Comparison of ENCODE assay signal across 23 mouse cellular contexts in the genomic region with DNA sequence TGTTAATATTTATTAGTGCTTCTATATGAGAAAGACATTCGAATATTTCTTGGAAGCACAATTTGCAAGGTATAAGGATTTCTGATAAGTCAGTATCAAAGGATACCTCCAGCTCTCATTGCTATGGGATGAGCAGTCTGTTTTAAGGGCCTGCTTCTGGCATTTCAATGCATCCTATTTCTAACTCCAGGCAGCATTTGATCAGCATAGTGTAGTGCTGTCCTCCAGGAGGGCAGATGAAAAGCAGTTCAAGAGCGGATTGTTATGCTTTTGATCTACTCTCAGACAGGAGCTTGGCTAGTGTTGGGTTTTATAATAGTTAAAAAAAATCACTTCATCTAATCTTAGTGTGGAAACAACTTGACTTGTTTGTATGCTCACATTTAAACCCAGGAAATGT.
DNase-seq lines count a peak whose midpoint lies in the region; ATAC-seq and TF ChIP-seq lines count a peak whose summit lies in the region.
"Had no signal": no experiment of that assay in that cellular context is flagged by ENCODE, and none has a peak within 500 bp of the region (broad histone marks: within the 10 kb centered on the region; RNA-seq: fewer than 3 reads in every experiment).

No protein-coding gene starts in this region.

- no peak overlapping the region for H3K9ac ChIP-seq in midbrain, embryonic 15.5 days
- no peak overlapping the region for H3K9ac ChIP-seq in midbrain, embryonic 11.5 days (ENCODE audit: low read length)
- H3K9ac ChIP-seq: embryonic facial prominence, embryonic 13.5 days; embryonic facial prominence, embryonic 15.5 days; forebrain, embryonic 12.5 days had no signal

- H3K27ac ChIP-seq in midbrain, embryonic 15.5 days: no peak overlapping the region
- H3K27ac ChIP-seq in midbrain, embryonic 11.5 days (ENCODE audit: low read depth, low read length): no peak overlapping the region
- H3K27ac ChIP-seq: embryonic facial prominence, embryonic 13.5 days; embryonic facial prominence, embryonic 15.5 days; forebrain, embryonic 10.5 days; forebrain, embryonic 12.5 days had no signal

- no peaks in the 10 kb centered on the region for H3K4me1 ChIP-seq in midbrain, embryonic 15.5 days
- H3K4me1 ChIP-seq in midbrain, embryonic 11.5 days (ENCODE audit: control insufficient read depth, insufficient read depth, low read length): no peaks in the 10 kb centered on the region
- H3K4me1 ChIP-seq: embryonic facial prominence, embryonic 13.5 days; embryonic facial prominence, embryonic 15.5 days; forebrain, embryonic 10.5 days; forebrain, embryonic 12.5 days had no signal

- no peak for TF ChIP-seq CTCF in brain, embryonic 14.5 days (IDR thresholded peaks at IDR 0.05; ENCODE audit: borderline replicate concordance, extremely low read depth, insufficient read depth, insufficient read length)

- H3K27me3 ChIP-seq in midbrain, embryonic 15.5 days (replicated peaks): no peaks in the 10 kb centered on the region
- H3K27me3 ChIP-seq in midbrain, embryonic 11.5 days (ENCODE audit: control insufficient read depth, insufficient read depth, low read length): no peaks in the 10 kb centered on the region
- H3K27me3 ChIP-seq: embryonic facial prominence, embryonic 13.5 days; embryonic facial prominence, embryonic 15.5 days; forebrain, embryonic 12.5 days had no signal

- no peak for DNase-seq in midbrain, embryonic 11.5 days (ENCODE audit: low spot score, missing footprints)
- DNase-seq in brain, adult 2 months (ENCODE audit: low read depth, low spot score): peak; percentile 9
- DNase-seq in brain, embryonic 14.5 days (ENCODE audit: low read depth): peak; percentile 29
- no peak for DNase-seq in heart, adult 8-10 months (ENCODE audit: low spot score)
- no peak for DNase-seq in urinary bladder, postnatal 4 days (ENCODE audit: low spot score in 2 of 2)
- DNase-seq: adrenal gland, adult 2 months; adrenal gland, postnatal 10 days; adrenal gland, postnatal 25 days; cerebellum, adult 11 months; cerebellum, adult 18-20 months; cerebellum, adult 8-10 months; cerebellum, adult 9-11 months; cerebellum, postnatal 14 days; cerebellum, postnatal 36 days; embryo, embryonic 11 days had no signal

- no peak overlapping the region for H3K4me3 ChIP-seq in midbrain, embryonic 15.5 days
- H3K4me3 ChIP-seq in midbrain, embryonic 11.5 days (ENCODE audit: low read depth, low read length): no peak overlapping the region
- H3K4me3 ChIP-seq: embryonic facial prominence, embryonic 13.5 days; embryonic facial prominence, embryonic 15.5 days; erythroblast, embryonic 14.5 days; forebrain, embryonic 10.5 days; forebrain, embryonic 12.5 days had no signal

- ATAC-seq in midbrain, embryonic 15.5 days (replicated peaks): peak; percentile 75
- no peak for ATAC-seq in midbrain, embryonic 11.5 days (ENCODE audit: low FRiP score)
- ATAC-seq: forebrain, embryonic 14.5 days; forebrain, embryonic 16.5 days had no signal

- no peak for TF ChIP-seq POLR2A in brain, embryonic 14.5 days (IDR thresholded peaks at IDR 0.05; ENCODE audit: borderline replicate concordance, extremely low read depth, insufficient read depth, insufficient read length, poor library complexity, severe bottlenecking)

- no peaks in the 10 kb centered on the region for H3K9me3 ChIP-seq in midbrain, embryonic 15.5 days
- no peaks in the 10 kb centered on the region for H3K9me3 ChIP-seq in midbrain, embryonic 11.5 days (ENCODE audit: control insufficient read depth, low read length)
- H3K9me3 ChIP-seq: embryonic facial prominence, embryonic 13.5 days; embryonic facial prominence, embryonic 15.5 days; forebrain, embryonic 10.5 days; forebrain, embryonic 12.5 days had no signal

- H3K36me3 ChIP-seq in midbrain, embryonic 15.5 days (replicated peaks): no peaks in the 10 kb centered on the region
- H3K36me3 ChIP-seq in midbrain, embryonic 11.5 days (ENCODE audit: control insufficient read depth, insufficient read depth, low read length): no peaks in the 10 kb centered on the region
- H3K36me3 ChIP-seq: embryonic facial prominence, embryonic 13.5 days; embryonic facial prominence, embryonic 15.5 days; forebrain, embryonic 10.5 days; forebrain, embryonic 12.5 days had no signal

- WGBS in midbrain, embryonic 15.5 days: 71% methylated on average over 2 of the region's 2 CpGs
- 86% methylated on average over 2 of the region's 2 CpGs for WGBS in midbrain, embryonic 11.5 days

- H3K4me2 ChIP-seq in midbrain, embryonic 15.5 days: no peak overlapping the region
- H3K4me2 ChIP-seq in midbrain, embryonic 11.5 days: no peak overlapping the region
- H3K4me2 ChIP-seq: embryonic facial prominence, embryonic 13.5 days; embryonic facial prominence, embryonic 15.5 days; forebrain, embryonic 12.5 days had no signal

Comparison
In these comparisons a context has a peak if more than half of its experiments do, and no peak if none do; other contexts are left out.
1. DNase-seq: peak in brain, adult 2 months (single experiment) and brain, embryonic 14.5 days (single experiment); none in midbrain, embryonic 11.5 days (single experiment), heart, adult 8-10 months (single experiment) and urinary bladder, postnatal 4 days (0 of 2).